Mouse (Mus musculus) forebrain, embryonic 14.5 days (tissue): ENCODE results near the gene Dok3. TPM values are rescaled to one million over a fixed set of nuclear protein-coding genes. Genes with fewer than 3 reads are reported as not detected.

Experiments
- microRNA-seq: library from miRNA; unstranded; fragments of <30 nt; microRNA quantifications from one replicate; pipeline ENCODE4, GENCODE M21; 2016
- polyA plus RNA-seq: library from polyadenylated mRNA; unstranded; fragments of >200 nt; fragmentation: Nextera tagmentation; extraction: Ambion mirVana; gene quantifications from 2 replicates; pipeline ENCODE4 v1.2.1, GENCODE M21; 2014

Gene Dok3
- polyA plus RNA-seq, 1 experiment from 2014 or later, result 1.4 TPM

Small RNA genes within 50 kb of the gene (microRNA-seq; reads per million reads assigned to microRNA genes)
- 41.4 reads per million, percentile 46 among the genes with 10 or more reads in this experiment for gene Mir6944
- gene Mir6945, result 0.40 reads per million

Other genes with a start within 250 kb of the Dok3 start
- 360 and 415 TPM in 2 replicates for gene Prelid1, start 208.8 kb downstream of the Dok3 start, polyA plus RNA-seq
- 94.2 and 104 TPM in 2 replicates for gene Rab24, start 207.3 kb downstream of the Dok3 start, polyA plus RNA-seq
- 33.2 and 37.1 TPM in 2 replicates for gene Mxd3, start 199.5 kb downstream of the Dok3 start, polyA plus RNA-seq
- gene Lman2, start 166.5 kb downstream of the Dok3 start, polyA plus RNA-seq, result 45.0 and 52.0 TPM in 2 replicates
- 0.66 and 0.75 TPM in 2 replicates for gene Rgs14, start 159.6 kb downstream of the Dok3 start, polyA plus RNA-seq
- not detected in 2 replicates for gene Slc34a1, start 131.1 kb downstream of the Dok3 start, polyA plus RNA-seq
- 0.71 and 1.0 TPM in 2 replicates for gene Pfn3, start 114.1 kb downstream of the Dok3 start, polyA plus RNA-seq
- not detected in 2 replicates for gene F12, start 102.5 kb downstream of the Dok3 start, polyA plus RNA-seq
- 25.0 and 28.9 TPM in 2 replicates for gene Grk6, start 84.2 kb downstream of the Dok3 start, polyA plus RNA-seq
- 6.7 and 7.4 TPM in 2 replicates for gene Prr7, start 65.0 kb downstream of the Dok3 start, polyA plus RNA-seq
- 396 and 523 TPM in 2 replicates for gene Dbn1, start 41.2 kb downstream of the Dok3 start, polyA plus RNA-seq
- 124 and 127 TPM in 2 replicates for gene Pdlim7, start 15.6 kb downstream of the Dok3 start, polyA plus RNA-seq
- gene Ddx41, start 7.4 kb upstream of the Dok3 start, polyA plus RNA-seq, result 72.0 and 75.7 TPM in 2 replicates
- 34.3 and 42.5 TPM in 2 replicates for gene Fam193b, start 41.8 kb upstream of the Dok3 start, polyA plus RNA-seq
- 66.6 and 70.4 TPM in 2 replicates for gene Tmed9, start 44.4 kb upstream of the Dok3 start, polyA plus RNA-seq
- 10.4 and 12.2 TPM in 2 replicates for gene B4galt7, start 70.6 kb upstream of the Dok3 start, polyA plus RNA-seq
- 92.9 and 105 TPM in 2 replicates for gene Caml, start 93.7 kb upstream of the Dok3 start, polyA plus RNA-seq
- gene Ddx46, start 105.7 kb upstream of the Dok3 start, polyA plus RNA-seq, result 25.4 and 29.9 TPM in 2 replicates
- 56.4 and 61.4 TPM in 2 replicates for gene B230219D22Rik, start 163.8 kb upstream of the Dok3 start, polyA plus RNA-seq
- gene Txndc15, start 185.4 kb upstream of the Dok3 start, polyA plus RNA-seq, result 128 and 142 TPM in 2 replicates
- 16.5 and 19.7 TPM in 2 replicates for gene Pcbd2, start 198.1 kb upstream of the Dok3 start, polyA plus RNA-seq